Mouse (Mus musculus) erythroblast, embryonic 14.5 days (primary cell): Measurements from ENCODE around the gene Zdhhc24. TPM values are rescaled to one million over a fixed set of nuclear protein-coding genes. Genes with fewer than 3 reads are reported as not detected.
A peak's percentile ranks its signal among the peaks of the same experiment; 100 is the strongest.

Experiments
- H3K27me3 ChIP-seq: 2 replicates; pipeline ENCODE4 v1.6.1; 2012; ENCODE audit warnings: inconsistent platforms; ENCODE audit not compliant: control insufficient read depth
- H3K36me3 ChIP-seq: 2 replicates; pipeline ENCODE4 v1.6.1; 2012; ENCODE audit warnings: mild to moderate bottlenecking, inconsistent platforms; ENCODE audit not compliant: control insufficient read depth
- H3K4me1 ChIP-seq: 2 replicates; pipeline ENCODE4 v1.6.1; 2012; ENCODE audit warnings: inconsistent platforms; ENCODE audit not compliant: control insufficient read depth
- H3K4me3 ChIP-seq: replicated peaks from 2 replicates; pipeline ENCODE3; 2012; ENCODE audit warnings: moderate library complexity, mild to moderate bottlenecking, inconsistent platforms
- H3K9me3 ChIP-seq: 2 replicates; pipeline ENCODE4 v1.6.1; 2012; ENCODE audit warnings: low read length, inconsistent platforms, mixed read lengths; ENCODE audit not compliant: control insufficient read depth
- GATA1 ChIP-seq: IDR thresholded peaks from 2 replicates; pipeline ENCODE4 v1.6.1; 2012; ENCODE audit warnings: low read length, inconsistent platforms, mixed read lengths
- TAL1 ChIP-seq: IDR thresholded peaks from 3 replicates; pipeline ENCODE4 v1.6.1; 2012; ENCODE audit warnings: low read length, inconsistent platforms, mixed read lengths
- polyA plus RNA-seq: library from polyadenylated mRNA; stranded (reverse); fragments of >175 nt; gene quantifications from 2 replicates; pipeline ENCODE4 v1.2.3, GENCODE M21; 2012

Gene Zdhhc24
- 1.1 and 1.2 TPM in 2 replicates for polyA plus RNA-seq

DNA sequence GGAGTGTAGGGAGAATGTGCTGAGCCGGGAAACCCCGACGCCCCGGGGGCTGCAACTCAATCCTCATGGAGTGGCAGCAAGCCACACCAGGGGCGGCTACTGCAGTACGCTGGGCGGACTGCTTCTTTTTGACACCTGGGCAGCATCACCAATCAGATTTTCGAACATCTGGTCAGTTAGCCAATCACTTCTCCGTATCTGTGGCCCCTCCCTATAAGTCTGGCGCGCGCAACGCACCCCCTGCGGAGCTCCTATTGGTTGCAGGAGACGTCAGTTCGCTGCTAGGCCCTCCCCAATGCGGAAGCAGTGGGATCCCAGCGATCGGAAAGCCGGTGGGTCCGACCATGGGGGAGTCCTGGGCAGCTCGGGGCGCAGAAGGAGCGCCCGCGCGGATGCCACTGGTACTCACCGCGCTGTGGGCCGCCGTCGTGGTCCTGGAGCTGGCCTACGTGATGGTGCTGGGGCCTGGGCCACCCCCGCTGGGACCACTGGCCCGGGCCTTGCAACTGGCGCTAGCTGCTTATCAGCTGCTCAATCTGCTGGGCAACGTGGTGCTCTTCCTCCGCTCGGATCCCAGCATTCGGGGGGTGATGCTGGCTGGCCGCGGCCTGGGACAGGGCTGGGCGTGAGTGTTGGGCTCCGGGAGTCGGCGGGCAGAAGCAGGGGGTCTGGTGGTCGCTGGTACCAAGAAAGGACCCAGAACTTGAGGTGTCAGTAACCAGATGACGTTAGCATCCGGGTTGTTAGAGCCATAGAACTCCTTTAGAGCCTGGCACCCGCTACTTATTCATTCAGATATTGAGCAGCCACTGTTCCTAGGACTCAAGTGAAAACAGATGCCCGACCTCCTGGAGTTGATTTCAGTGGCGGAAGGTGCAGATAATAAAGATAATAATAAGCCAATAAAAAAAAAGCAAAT is at the start of gene Zdhhc24:
TSS of gene Zdhhc24 (plus strand) at position 264 of the 919 bp plus-strand sequence.
- no peaks in the 10 kb centered on the region for H3K9me3 ChIP-seq
- H3K27me3 ChIP-seq = peaks cover 27% of the 10 kb centered on the region
- H3K4me1 ChIP-seq = peaks cover 68% of the 10 kb centered on the region
- H3K36me3 ChIP-seq = peaks cover 40% of the 10 kb centered on the region
- TF ChIP-seq TAL1 (no peak), GATA1 (peak; percentile 94)
- peak within 1 kb of the TSS; percentile 79 for H3K4me3 ChIP-seq

DNA sequence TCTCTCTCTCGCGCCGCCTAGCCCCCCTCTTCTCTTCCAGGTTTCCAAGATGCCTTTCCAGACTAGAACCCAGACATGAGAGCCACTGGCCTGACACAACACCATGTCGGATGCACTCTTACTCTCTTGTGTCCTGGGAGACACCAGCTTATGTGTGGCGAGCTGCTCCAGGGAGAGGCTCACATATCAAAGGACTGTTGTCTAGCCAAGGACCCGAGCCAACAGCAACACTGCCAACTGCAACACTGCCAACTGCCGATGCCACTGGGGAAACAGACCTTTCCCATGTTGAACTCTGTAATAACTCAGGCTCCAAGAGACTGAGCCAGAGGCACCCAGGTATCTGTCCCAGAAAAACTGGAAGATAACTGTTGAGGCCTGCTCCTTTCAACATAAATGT is 49.3 kb upstream of the Zdhhc24 start:
- H3K36me3 ChIP-seq = peaks cover 93% of the 10 kb centered on the region
- no peaks in the 10 kb centered on the region for H3K9me3 ChIP-seq
- no peak overlapping the region for H3K4me3 ChIP-seq
- no peaks in the 10 kb centered on the region for H3K27me3 ChIP-seq
- TF ChIP-seq TAL1 (no peak), GATA1 (no peak)
- H3K4me1 ChIP-seq = peaks cover 12% of the 10 kb centered on the region

DNA sequence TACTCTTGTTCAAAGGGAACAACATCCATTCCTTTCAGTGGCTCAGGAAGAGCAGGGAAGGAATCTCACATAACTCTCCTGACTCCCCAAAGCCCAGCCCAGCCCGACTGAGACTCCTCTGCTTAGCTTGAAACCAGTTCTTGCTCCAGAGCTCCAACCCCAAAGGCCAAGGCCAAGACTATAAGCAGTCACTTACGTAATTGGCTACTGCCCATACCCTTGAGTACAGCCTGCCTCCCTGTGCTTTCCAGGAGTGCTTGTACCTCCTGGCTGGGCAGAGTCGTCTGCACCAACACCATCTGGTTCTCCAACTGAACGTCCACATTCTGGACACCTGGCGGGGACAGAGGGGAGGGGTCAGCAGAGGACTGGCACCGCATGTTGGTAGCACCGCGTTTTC is 44.5 kb upstream of the Zdhhc24 start:
- H3K4me3 ChIP-seq = no peak overlapping the region
- peaks cover 75% of the 10 kb centered on the region for H3K36me3 ChIP-seq
- TF ChIP-seq GATA1 = no peak
- TF ChIP-seq TAL1 = no peak
- H3K9me3 ChIP-seq = no peaks in the 10 kb centered on the region
- H3K4me1 ChIP-seq = peaks cover 32% of the 10 kb centered on the region
- no peaks in the 10 kb centered on the region for H3K27me3 ChIP-seq

DNA sequence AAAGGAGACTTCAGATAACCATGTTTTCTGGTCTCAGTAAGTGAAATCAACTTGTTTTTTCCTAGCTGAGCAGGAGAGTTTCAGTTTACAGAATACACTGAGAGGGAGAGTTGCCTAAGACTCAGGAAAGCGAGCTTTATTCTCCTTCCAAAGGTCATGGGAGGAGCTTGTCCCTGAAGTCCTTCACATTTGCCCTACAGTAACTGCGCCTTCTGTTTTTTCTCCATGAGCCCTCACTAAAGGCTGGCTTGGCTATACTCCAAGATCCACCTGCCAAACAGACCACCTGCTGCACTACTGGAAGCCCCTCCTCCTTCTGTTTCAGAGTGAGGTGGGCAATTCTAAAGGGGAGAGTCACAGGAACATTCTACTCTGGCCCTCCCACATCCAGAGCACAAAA is 42.4 kb upstream of the Zdhhc24 start:
- H3K4me1 ChIP-seq = peaks cover 47% of the 10 kb centered on the region
- no peak overlapping the region for H3K4me3 ChIP-seq
- H3K9me3 ChIP-seq = no peaks in the 10 kb centered on the region
- TF ChIP-seq GATA1 = no peak
- no peak for TF ChIP-seq TAL1
- H3K27me3 ChIP-seq = peaks cover 17% of the 10 kb centered on the region
- peaks cover 54% of the 10 kb centered on the region for H3K36me3 ChIP-seq

DNA sequence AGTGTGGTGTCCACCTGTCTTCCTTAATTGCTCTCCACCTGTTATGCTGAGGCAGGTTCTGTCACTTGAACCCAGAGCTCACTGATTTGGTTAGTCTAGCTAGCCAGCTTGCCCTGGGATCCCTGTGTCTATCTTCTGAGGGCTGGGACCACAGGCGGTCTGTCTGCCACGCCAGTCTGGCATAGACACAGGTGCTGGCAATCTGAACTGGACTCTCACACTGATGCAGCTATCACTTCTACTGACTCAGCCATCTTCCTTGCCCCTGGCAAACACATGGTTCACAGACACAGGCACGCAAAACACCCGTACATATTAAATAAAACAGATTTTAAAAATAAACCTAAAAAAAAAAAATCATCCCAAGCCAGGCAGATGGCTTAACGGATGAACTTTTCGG is 41.4 kb upstream of the Zdhhc24 start:
- no peak overlapping the region for H3K4me3 ChIP-seq
- no peaks in the 10 kb centered on the region for H3K9me3 ChIP-seq
- TF ChIP-seq GATA1 (no peak), TAL1 (no peak)
- peaks cover 53% of the 10 kb centered on the region for H3K4me1 ChIP-seq
- H3K27me3 ChIP-seq = peaks cover 27% of the 10 kb centered on the region
- H3K36me3 ChIP-seq = peaks cover 47% of the 10 kb centered on the region

DNA sequence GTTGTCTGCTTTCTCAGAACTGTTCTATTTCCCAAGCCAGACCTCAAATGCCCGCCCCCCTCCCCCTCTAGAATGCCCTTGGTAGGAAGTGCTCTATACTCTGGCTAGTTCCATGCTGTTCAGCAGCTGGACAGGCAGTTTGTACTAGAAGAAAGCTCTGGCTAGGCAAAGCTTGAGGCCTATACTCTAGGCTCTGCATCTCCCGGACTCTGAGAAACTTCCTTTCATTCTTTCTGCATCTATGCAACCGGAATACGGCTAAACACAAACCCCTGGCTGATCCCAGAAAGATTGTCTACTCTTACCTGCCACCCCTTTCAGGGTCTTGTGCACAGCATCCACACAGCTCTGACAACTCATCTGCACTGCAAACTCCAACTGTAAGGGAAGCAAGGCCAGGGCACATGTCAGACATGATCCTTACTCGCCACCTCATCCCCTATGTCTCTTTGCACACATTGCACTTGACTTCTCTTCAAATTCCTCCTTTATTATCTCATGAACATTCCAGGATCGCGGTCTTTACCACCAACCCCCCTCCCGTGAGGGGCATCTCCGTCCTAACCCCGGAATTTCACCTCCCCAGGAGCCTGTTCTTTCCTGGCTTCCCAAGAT is 39.8 kb upstream of the Zdhhc24 start:
- H3K4me1 ChIP-seq = peaks cover 53% of the 10 kb centered on the region
- peak overlapping the region; percentile 71 for H3K4me3 ChIP-seq
- TF ChIP-seq GATA1 = no peak
- TF ChIP-seq TAL1 = no peak
- peaks cover 32% of the 10 kb centered on the region for H3K36me3 ChIP-seq
- peaks cover 40% of the 10 kb centered on the region for H3K27me3 ChIP-seq
- no peaks in the 10 kb centered on the region for H3K9me3 ChIP-seq

DNA sequence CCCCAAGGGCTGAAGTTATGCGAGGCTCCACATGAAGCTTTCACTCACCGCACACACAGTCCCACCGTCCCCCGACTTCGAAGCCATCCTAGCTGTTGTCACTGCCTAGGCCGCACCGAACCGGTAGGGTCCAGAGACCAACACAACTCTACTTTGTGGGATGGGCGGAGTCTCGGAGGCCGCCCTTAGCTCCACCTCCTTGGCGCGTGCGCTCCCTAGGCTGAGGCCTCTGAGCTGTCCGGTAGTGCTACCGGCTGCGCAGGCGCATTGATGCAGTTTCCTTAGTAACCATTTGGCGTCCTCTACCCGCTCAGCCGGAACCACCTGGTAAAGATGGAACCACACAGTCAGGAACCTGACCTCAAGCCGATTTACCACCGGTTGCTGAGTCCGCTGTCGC is 39.3 kb upstream of the Zdhhc24 start, which contains the start of the genes Ccs and Ccdc87:
TSS of gene Ccs (minus strand) at position 184 of the 400 bp plus-strand sequence.
TSS of gene Ccdc87 (plus strand) at position 218 of the 400 bp plus-strand sequence.
- Histone ChIP-seq H3K9me3 (no peaks in the 10 kb centered on the region), H3K4me1 (peaks cover 53% of the 10 kb centered on the region), H3K4me3 (peak within 1 kb of the TSS; percentile 71), H3K27me3 (peaks cover 43% of the 10 kb centered on the region), H3K36me3 (peaks cover 26% of the 10 kb centered on the region)
- TF ChIP-seq TAL1 (no peak), GATA1 (no peak)

DNA sequence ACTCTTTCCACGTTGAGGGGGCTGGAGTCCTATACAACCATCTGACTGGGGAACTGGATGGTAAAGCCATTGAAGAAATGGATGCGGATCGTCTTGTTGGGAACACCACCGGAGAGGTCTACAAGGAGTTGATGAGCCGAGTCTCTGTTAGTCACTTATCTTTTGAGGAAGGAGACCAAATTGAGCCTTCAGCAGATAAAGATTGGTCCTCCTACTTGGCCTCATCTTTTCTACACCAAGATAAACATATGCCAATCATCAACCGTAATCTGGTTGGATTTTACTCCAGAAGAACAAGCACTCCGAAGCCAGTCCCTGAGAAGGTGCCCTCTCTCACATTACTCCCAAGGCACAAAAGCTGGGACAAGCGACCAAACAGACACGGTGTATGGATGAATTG is 37.6 kb upstream of the Zdhhc24 start:
- Histone ChIP-seq H3K9me3 (no peaks in the 10 kb centered on the region), H3K36me3 (peaks cover 17% of the 10 kb centered on the region), H3K4me1 (peaks cover 57% of the 10 kb centered on the region), H3K27me3 (peaks cover 52% of the 10 kb centered on the region), H3K4me3 (no peak overlapping the region)
- TF ChIP-seq TAL1 (no peak), GATA1 (no peak)

DNA sequence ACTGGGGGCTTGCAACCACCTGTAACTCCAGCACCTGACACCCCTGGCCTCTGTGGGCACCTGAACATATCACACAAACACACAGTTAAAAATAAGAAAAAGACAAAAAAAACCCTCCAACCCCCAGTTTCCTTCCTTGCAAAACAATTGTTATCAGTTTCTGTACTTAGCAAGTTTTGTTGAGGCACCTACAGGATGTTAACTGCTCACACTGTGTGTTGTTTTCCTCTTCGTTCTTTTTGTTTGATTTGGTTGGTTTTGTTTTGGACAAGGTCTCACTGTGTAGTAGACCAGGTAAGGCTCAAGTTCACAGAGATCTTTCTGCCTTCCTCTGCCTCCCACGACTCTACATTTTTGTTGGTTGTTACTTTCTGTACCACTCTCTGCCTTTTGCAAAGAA is 35.9 kb upstream of the Zdhhc24 start:
- Histone ChIP-seq H3K27me3 (peaks cover 61% of the 10 kb centered on the region), H3K36me3 (peaks cover 2% of the 10 kb centered on the region), H3K4me3 (no peak overlapping the region), H3K4me1 (peaks cover 51% of the 10 kb centered on the region), H3K9me3 (no peaks in the 10 kb centered on the region)
- TF ChIP-seq TAL1 = no peak
- no peak for TF ChIP-seq GATA1
